Mouse (Mus musculus) lung, postnatal 4 days (tissue): Measurements from ENCODE around the gene Vti1a.
A peak's percentile ranks its signal among the peaks of the same experiment; 100 is the strongest.

Experiments used
- DNase-seq, 2 experiments: peaks; one replicate each; pipeline ENCODE4 v3.0.0; 2021

Gene Vti1a

GRCm38 (mm10) chr19:55640251-55640650 is 324.2 kb downstream of the Vti1a start:
- no peak for DNase-seq

- DNase-seq: no peak
Observed at GRCm38 (mm10) chr19:55641891-55642290, 325.8 kb downstream of the Vti1a start.

DNA sequence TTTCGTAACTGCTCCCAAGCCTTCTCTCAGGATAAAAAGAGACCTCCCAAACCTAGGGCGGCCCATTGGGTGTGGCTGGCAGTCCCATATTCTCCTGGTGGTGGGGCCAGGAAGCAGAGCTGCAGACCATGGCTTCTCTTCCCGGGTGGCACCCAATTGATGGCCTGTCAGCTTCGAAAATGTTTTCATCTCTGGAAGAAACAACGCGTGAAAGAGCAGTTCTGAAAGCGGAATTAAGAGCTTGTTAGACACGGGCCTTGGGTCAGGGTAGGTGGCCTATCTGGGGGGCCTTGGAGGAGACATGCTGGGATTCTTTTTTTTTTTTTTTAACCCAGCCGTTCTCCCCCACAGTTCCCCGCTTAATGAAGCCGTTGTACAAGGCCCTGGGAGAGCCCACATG is 326.3 kb downstream of the Vti1a start:
- no peak for DNase-seq

DNA sequence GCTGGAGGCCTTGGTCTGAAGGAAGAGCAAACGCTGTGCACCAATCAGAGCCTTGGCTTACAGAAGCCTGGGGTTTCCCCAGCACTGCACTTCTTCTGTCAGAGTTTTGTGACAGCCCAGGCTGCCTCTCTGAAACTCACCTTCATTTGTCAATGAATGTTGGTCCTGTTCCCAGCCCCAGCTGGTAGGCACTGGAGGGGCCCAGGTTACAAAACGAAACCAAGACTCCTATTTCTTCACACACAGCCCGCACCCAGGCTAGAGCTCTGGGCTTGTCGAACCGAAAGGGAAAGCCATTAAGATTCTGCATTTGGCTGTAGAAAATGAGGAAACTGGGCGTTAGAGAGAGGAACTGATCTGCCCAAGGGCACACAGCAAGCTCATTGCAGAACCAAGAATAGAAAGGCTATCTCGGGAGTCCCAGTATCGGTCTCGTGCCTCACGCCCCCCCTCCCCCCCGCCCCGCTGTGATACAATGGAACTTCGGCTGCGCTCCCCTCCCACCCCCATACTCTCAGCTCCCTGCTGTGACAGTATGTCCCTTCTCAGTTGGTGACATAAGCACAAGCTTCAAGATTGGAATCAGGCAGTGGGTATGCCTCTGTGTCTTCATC is 327.3 kb downstream of the Vti1a start:
- DNase-seq: peak; percentile 56 to 63

DNA sequence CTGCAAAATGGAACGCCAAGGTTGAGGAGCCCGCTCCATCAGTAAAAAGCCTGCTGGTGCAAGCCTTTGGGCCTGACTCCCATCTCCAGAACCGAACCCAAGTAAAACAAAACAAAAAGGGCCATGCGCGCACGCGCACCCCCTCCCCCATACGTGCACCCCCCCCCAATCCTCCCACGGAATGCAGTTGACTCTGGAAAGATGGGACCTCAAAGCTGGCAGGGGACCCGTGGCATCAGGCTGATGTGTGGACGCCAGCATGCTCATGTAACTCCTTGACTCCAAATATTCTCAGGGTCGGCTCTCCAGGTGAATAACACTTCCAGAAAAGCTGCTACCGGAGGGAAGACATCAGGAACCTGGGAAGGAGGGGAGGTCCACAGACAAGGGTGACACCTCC is 327.8 kb downstream of the Vti1a start:
- peak in 1 of 2 experiments; percentile 14 for DNase-seq

DNA sequence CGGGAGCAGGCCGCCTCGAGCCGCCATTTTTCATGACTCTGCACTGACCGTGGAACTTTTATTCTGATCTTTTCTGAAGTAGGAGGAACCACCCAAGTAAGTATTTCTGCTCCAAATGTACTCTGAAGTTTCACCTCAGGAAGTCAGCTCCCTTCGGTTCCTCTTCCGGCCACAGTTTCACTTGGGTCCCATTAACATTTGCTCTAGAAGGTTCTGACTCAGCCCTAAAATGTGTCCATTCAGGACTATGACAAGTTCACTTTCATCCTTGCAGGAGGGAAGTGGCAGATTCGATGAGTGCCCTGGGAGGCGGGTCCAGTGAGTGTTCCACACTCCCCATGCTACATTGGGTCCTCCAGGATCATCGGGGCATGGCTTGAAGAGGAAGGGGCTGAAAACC is 333.3 kb downstream of the Vti1a start:
- peak in 1 of 2 experiments; percentile 36 for DNase-seq

- DNase-seq: no peak
Observed at GRCm38 (mm10) chr19:55651017-55651416, 334.9 kb downstream of the Vti1a start.

- DNase-seq: no peak
Observed at GRCm38 (mm10) chr19:55652693-55653265, 336.7 kb downstream of the Vti1a start.

GRCm38 (mm10) chr19:55660165-55660564 is 344.1 kb downstream of the Vti1a start:
- DNase-seq: peak; percentile 66 to 67

- DNase-seq: no peak
Observed at GRCm38 (mm10) chr19:55662521-55663223, 346.6 kb downstream of the Vti1a start.

DNA sequence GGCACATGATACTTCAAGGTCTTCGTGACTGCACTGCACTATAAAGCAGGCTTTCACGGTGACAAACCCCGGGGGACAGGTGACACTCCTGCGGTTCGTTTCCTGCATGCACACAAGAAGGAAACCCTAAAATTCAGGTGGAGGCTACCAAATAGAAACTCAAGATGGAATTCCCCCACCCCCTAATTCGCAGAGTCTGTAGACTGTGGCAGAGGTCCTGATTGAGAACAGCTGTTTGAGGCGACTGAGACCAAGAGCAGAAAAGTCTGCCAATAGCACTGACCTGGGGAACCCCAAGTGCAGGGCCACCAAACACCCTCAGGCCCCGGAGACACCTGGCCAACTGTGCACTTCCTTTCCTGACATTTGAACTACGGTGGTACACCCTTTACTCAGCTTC is 351.7 kb downstream of the Vti1a start:
- no peak for DNase-seq

DNA sequence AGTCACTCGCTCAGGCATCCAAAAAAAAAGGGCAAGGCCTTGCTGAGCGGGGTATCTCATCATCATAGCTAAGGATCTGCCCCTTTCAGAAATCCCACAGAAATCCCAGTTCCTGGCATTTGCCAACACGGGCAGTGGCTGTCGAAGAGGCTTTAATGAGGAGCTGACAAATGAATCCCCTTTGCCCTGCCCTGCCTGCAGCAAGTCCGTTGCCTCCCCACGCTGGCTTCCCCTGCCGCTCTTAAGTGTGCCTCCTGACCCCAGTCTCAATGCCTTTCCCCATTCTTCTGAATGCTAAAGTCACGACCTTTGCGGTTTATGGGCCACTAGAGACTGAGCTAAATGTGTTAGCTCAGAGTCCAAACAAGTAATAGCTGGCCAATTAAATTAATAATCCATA is 352.8 kb downstream of the Vti1a start:
- no peak for DNase-seq
